Mouse (Mus musculus) limb, embryonic 11.5 days (tissue): Measurements from ENCODE around the gene Fam107b. TPM values are rescaled to one million over a fixed set of nuclear protein-coding genes. Genes with fewer than 3 reads are reported as not detected.
A peak's percentile ranks its signal among the peaks of the same experiment; 100 is the strongest.

ENCODE experiments used
- ATAC-seq: fragments of 200-750 bp; cut with Nextera tagmentation; 2 replicates; pipeline ENCODE4 v1.8.0; 2017; ENCODE audit warnings: low read depth; ENCODE audit not compliant: insufficient number of reproducible peaks, low FRiP score, low TSS enrichment
- DNase-seq: peaks from one replicate; pipeline ENCODE4 v3.0.0-alpha.2; 2015; ENCODE audit warnings: low spot score
- H3K27ac ChIP-seq: fragments of 300-500 bp; sonication (generic); replicated peaks from 2 replicates; pipeline ENCODE4 v1.5.1; 2014; ENCODE audit warnings: low read depth, mild to moderate bottlenecking, low read length
- H3K27me3 ChIP-seq: fragments of 300-500 bp; sonication (generic); 2 replicates; pipeline ENCODE4 v1.6.1; 2014; ENCODE audit warnings: mild to moderate bottlenecking, low read length, mixed read lengths; ENCODE audit not compliant: control insufficient read depth, insufficient read depth
- H3K36me3 ChIP-seq: fragments of 300-500 bp; sonication (generic); 2 replicates; pipeline ENCODE4 v1.6.1; 2014; ENCODE audit warnings: mild to moderate bottlenecking, low read length, moderate library complexity, mixed read lengths; ENCODE audit not compliant: control insufficient read depth, insufficient read depth
- H3K4me1 ChIP-seq: fragments of 300-500 bp; sonication (generic); 2 replicates; pipeline ENCODE4 v1.6.1; 2014; ENCODE audit warnings: low read length, mixed read lengths; ENCODE audit not compliant: control insufficient read depth, insufficient read depth
- H3K4me2 ChIP-seq: fragments of 300-500 bp; sonication (generic); 2 replicates; pipeline ENCODE4 v1.6.1; 2014; ENCODE audit warnings: low read depth, mild to moderate bottlenecking, moderate library complexity; ENCODE audit not compliant: severe bottlenecking
- H3K4me3 ChIP-seq: fragments of 300-500 bp; sonication (generic); 2 replicates; pipeline ENCODE4 v1.5.1; 2014; ENCODE audit warnings: low read depth, low read length
- H3K9ac ChIP-seq: fragments of 300-500 bp; sonication (generic); 2 replicates; pipeline ENCODE4 v1.6.1; 2014; ENCODE audit warnings: mild to moderate bottlenecking, low read length
- H3K9me3 ChIP-seq: fragments of 300-500 bp; sonication (generic); 2 replicates; pipeline ENCODE4 v1.6.1; 2016; ENCODE audit warnings: low read length; ENCODE audit not compliant: control insufficient read depth
- WGBS: fragments of 180-500 bp; shearing (Covaris S2); extraction: QIAGEN DNeasy Blood & Tissue Kit; methylation state at CpG from one replicate; pipeline ENCODE4 v1.1.7; 2014; 5-methylcytosine and 5-hydroxymethylcytosine counted together
- polyA plus RNA-seq: library from polyadenylated mRNA; unstranded; fragments of >200 nt; fragmentation: Nextera tagmentation; extraction: Ambion mirVana; gene quantifications from 2 replicates; pipeline ENCODE4 v1.2.1, GENCODE M21; 2014

The Fam107b gene
- 61.0 and 61.9 TPM in 2 replicates for polyA plus RNA-seq

DNA sequence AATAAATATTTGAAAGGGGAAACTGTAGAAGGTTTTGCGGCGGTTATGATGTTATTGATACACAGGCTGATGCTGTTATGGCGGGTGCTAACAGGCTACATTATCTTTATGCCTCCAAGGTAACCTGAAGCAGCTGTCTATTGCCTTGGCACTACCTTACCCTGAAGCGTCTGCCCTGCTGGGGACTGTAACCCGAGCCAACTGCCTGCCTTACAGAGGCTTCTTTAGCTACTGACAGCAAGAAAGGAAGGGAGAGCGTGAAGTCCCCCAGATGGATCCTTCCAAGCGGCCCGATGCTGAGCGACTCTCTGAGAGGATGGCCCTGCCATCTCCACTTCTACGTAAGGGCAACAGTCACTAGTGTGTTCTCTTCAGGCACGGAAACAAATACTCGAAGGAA lies at the start of gene Fam107b:
Gene Fam107b (plus strand): TSS at position 303 of the 400 bp plus-strand sequence.
- 67% methylated on average over 12 of the region's 12 CpGs for WGBS

GRCm38 (mm10) chr2:3522558-3522957 lies 47.7 kb upstream of the Fam107b start:
- Histone ChIP-seq H3K36me3 (no peaks in the 10 kb centered on the region), H3K4me3 (no peak overlapping the region), H3K27me3 (no peaks in the 10 kb centered on the region), H3K4me2 (no peak overlapping the region), H3K9ac (no peak overlapping the region), H3K4me1 (no peaks in the 10 kb centered on the region), H3K9me3 (no peaks in the 10 kb centered on the region), H3K27ac (no peak overlapping the region)
- 84% methylated on average over 4 of the region's 4 CpGs for WGBS
- DNase-seq (no peak), ATAC-seq (no peak)

More for the DNA sequence above, at the start of gene Fam107b:
- Histone ChIP-seq H3K4me3 (no peak within 1 kb of the TSS), H3K27ac (no peak within 1 kb of the TSS), H3K36me3 (no peaks in the 10 kb centered on the region), H3K9ac (no peak within 1 kb of the TSS), H3K9me3 (no peaks in the 10 kb centered on the region), H3K4me2 (no peak within 1 kb of the TSS), H3K27me3 (no peaks in the 10 kb centered on the region), H3K4me1 (no peaks in the 10 kb centered on the region)
- DNase-seq (no peak), ATAC-seq (no peak)

DNA sequence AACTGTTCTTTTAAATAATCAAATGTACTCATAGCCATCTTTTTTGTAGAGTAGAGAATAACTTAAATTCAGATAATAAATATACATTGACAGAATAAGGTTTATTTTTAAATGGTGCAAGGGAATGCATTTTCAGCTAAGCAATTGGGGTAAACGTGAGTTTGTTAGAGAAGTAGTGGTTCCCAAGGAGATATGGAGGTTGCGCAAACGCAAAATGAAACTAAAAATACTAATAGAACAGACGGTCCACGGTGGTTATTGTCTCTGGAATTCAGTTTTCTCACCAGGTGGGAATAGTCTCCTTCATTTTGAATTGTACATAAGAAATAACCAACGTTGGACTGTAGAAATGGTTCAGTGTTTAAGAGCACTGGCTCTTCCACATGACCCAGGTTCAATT lies 44.0 kb upstream of the Fam107b start:
- Histone ChIP-seq H3K27ac (no peak overlapping the region), H3K4me3 (no peak overlapping the region), H3K36me3 (no peaks in the 10 kb centered on the region), H3K9me3 (no peaks in the 10 kb centered on the region), H3K4me2 (no peak overlapping the region), H3K4me1 (no peaks in the 10 kb centered on the region), H3K27me3 (no peaks in the 10 kb centered on the region), H3K9ac (no peak overlapping the region)
- DNase-seq, result no peak
- no peak for ATAC-seq
- WGBS, result 84% methylated on average over 6 of the region's 6 CpGs

DNA sequence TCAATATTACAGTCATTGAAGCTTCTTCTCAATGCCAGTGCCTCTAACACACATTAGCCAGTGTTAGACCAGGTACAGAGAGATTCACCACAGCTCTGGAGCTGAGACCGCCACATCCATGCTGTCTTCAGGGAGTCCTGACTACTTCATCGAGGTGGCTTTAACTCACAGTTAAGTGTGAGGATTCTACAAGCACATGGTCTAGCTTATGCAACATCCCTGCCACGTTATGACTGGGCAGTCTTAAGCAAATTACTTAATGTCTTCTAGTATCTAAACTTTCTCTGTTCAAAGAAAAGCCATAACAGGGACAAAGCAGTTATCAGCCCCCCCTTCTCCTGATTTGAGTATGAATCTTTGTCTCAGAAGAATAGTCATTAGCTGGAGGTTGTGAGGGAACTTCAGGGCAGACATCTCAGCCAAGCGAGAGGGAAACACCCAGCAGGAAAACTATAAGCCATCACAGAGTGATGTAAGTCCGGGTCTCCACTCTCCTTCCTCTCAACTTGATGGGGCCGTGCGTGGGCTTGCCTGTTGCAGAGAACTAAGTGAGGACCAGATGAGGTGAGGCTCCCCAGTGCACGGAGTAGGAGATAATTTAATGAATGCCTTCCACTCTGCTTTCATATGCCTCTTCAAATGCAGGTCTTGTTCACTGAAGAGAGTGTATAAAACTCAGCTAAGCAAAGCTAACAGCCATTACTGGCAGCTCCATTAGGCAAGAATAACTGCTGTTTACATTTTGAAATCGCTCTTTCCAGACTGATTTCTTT lies 28.8 kb upstream of the Fam107b start:
- no peaks in the 10 kb centered on the region for H3K4me1 ChIP-seq
- peaks cover 2% of the 10 kb centered on the region; the same call in 1 of the 2 replicates for H3K9me3 ChIP-seq
- no peaks in the 10 kb centered on the region for H3K27me3 ChIP-seq
- H3K27ac ChIP-seq, result no peak overlapping the region
- H3K36me3 ChIP-seq, result no peaks in the 10 kb centered on the region
- H3K4me3 ChIP-seq, result no peak overlapping the region
- ATAC-seq (no peak), DNase-seq (no peak)
- H3K4me2 ChIP-seq, result no peak overlapping the region
- 73% methylated on average over 9 of the region's 9 CpGs for WGBS
- H3K9ac ChIP-seq, result no peak overlapping the region

- H3K36me3 ChIP-seq, result no peaks in the 10 kb centered on the region
- H3K27me3 ChIP-seq, result no peaks in the 10 kb centered on the region
- 66% methylated on average over 2 of the region's 2 CpGs for WGBS
- H3K9me3 ChIP-seq, result peaks cover 2% of the 10 kb centered on the region; the same call in 1 of the 2 replicates
- DNase-seq, result no peak
- H3K4me1 ChIP-seq, result no peaks in the 10 kb centered on the region
- no peak overlapping the region for H3K9ac ChIP-seq
- H3K4me3 ChIP-seq, result no peak overlapping the region
- no peak overlapping the region for H3K4me2 ChIP-seq
- ATAC-seq, result no peak
- no peak overlapping the region for H3K27ac ChIP-seq
Measured at GRCm38 (mm10) chr2:3546055-3546454, 24.2 kb upstream of the Fam107b start.

DNA sequence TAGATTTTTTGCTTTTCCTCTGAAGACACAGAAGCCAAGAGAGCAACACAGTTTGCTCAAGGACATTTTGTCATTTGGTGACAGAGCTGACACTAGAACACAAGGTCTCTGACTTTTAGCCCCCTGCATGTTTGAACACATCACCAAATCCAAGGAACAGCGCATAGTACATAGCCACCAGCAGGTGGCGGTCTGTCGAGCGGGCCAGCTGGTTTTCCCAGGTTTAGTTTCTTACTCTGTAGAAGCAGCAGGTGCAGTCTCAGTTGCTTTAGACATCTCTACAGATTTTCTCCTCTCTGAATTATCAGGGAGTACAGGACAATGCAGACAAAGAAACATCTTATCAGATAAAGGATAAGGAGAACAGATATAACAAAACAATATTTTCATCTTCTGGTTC lies 23.7 kb upstream of the Fam107b start:
- H3K27ac ChIP-seq, result no peak overlapping the region
- no peak overlapping the region for H3K4me3 ChIP-seq
- DNase-seq (peak; percentile 63), ATAC-seq (no peak)
- H3K4me2 ChIP-seq, result no peak overlapping the region
- 2% methylated on average over 4 of the region's 4 CpGs for WGBS
- no peaks in the 10 kb centered on the region for H3K4me1 ChIP-seq
- H3K9me3 ChIP-seq, result peaks cover 2% of the 10 kb centered on the region; the same call in 1 of the 2 replicates
- no peaks in the 10 kb centered on the region for H3K36me3 ChIP-seq
- no peak overlapping the region for H3K9ac ChIP-seq
- H3K27me3 ChIP-seq, result no peaks in the 10 kb centered on the region

GRCm38 (mm10) chr2:3570606-3571005 lies 318 bp downstream of the Fam107b start:
- WGBS, result 83% methylated on average over 11 of the region's 11 CpGs
- Histone ChIP-seq H3K4me1 (no peaks in the 10 kb centered on the region), H3K36me3 (no peaks in the 10 kb centered on the region), H3K4me3 (no peak overlapping the region), H3K9me3 (no peaks in the 10 kb centered on the region), H3K9ac (no peak overlapping the region), H3K27ac (no peak overlapping the region), H3K4me2 (no peak overlapping the region), H3K27me3 (no peaks in the 10 kb centered on the region)
- DNase-seq (no peak), ATAC-seq (no peak)

- H3K36me3 ChIP-seq, result no peaks in the 10 kb centered on the region
- no peak for DNase-seq
- ATAC-seq, result no peak
- no peak overlapping the region for H3K4me3 ChIP-seq
- H3K4me2 ChIP-seq, result no peak overlapping the region
- 84% methylated on average over 7 of the region's 7 CpGs for WGBS
- no peaks in the 10 kb centered on the region for H3K4me1 ChIP-seq
- no peaks in the 10 kb centered on the region for H3K27me3 ChIP-seq
- no peaks in the 10 kb centered on the region for H3K9me3 ChIP-seq
- no peak overlapping the region for H3K27ac ChIP-seq
- H3K9ac ChIP-seq, result no peak overlapping the region
Measured at GRCm38 (mm10) chr2:3573883-3574282, 3.6 kb downstream of the Fam107b start.

DNA sequence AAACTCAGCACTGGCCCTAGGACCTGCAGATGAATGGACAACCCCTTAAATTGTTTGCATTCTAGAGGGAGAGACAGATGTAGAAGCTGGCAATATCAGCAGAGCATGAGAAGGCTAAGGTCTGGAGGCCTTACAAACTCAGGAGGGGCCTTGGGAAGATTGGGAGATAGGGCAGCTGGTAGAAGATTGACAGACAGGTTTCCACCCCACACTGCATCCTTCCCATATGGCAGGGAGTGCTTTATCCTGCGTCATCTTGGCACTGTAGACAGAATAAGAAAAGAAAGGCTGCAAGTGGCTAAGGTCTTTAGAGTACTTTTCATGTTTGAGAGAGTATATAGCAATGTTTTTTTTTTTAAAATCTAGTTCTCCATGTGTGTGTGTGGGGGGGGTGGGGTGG lies 4.9 kb downstream of the Fam107b start:
- 84% methylated on average over 1 of the region's 1 CpGs for WGBS
- H3K27ac ChIP-seq, result no peak overlapping the region
- ATAC-seq (no peak), DNase-seq (no peak)
- no peak overlapping the region for H3K4me3 ChIP-seq
- H3K36me3 ChIP-seq, result no peaks in the 10 kb centered on the region
- no peak overlapping the region for H3K9ac ChIP-seq
- H3K9me3 ChIP-seq, result no peaks in the 10 kb centered on the region
- no peaks in the 10 kb centered on the region for H3K4me1 ChIP-seq
- no peak overlapping the region for H3K4me2 ChIP-seq
- no peaks in the 10 kb centered on the region for H3K27me3 ChIP-seq
